Mouse (Mus musculus) embryonic facial prominence, embryonic 11.5 days (tissue): ENCODE results near the gene Tmem230. TPM values are rescaled to one million over a fixed set of nuclear protein-coding genes. Genes with fewer than 3 reads are reported as not detected.

Source experiments
- ATAC-seq: fragments of 200-750 bp; cut with Nextera tagmentation; replicated peaks from 2 replicates; pipeline ENCODE4 v1.8.0; 2017; ENCODE audit warnings: low read depth; ENCODE audit not compliant: insufficient number of reproducible peaks, low FRiP score, low TSS enrichment
- DNase-seq: peaks from one replicate; pipeline ENCODE4 v3.0.0-alpha.2; 2015; ENCODE audit warnings: low spot score
- H3K27ac ChIP-seq: fragments of 300-500 bp; sonication (generic); replicated peaks from 2 replicates; pipeline ENCODE4 v1.5.1; 2014; ENCODE audit warnings: mild to moderate bottlenecking, low read depth, low read length, control low read depth
- H3K27me3 ChIP-seq: fragments of 300-500 bp; sonication (generic); 2 replicates; pipeline ENCODE4 v1.6.1; 2014; ENCODE audit warnings: mild to moderate bottlenecking, low read length, moderate library complexity, mixed read lengths; ENCODE audit not compliant: control insufficient read depth, insufficient read depth
- H3K36me3 ChIP-seq: fragments of 300-500 bp; sonication (generic); replicated peaks from 2 replicates; pipeline ENCODE4 v1.6.1; 2014; ENCODE audit warnings: low read depth, mild to moderate bottlenecking, low read length, moderate library complexity, mixed read lengths; ENCODE audit not compliant: control insufficient read depth, insufficient read depth
- H3K4me1 ChIP-seq: fragments of 300-500 bp; sonication (generic); 2 replicates; pipeline ENCODE4 v1.6.1; 2014; ENCODE audit warnings: low read length, mixed read lengths; ENCODE audit not compliant: control insufficient read depth, insufficient read depth
- H3K4me2 ChIP-seq: fragments of 300-500 bp; sonication (generic); 2 replicates; pipeline ENCODE4 v1.6.1; 2014; ENCODE audit warnings: low read depth, mild to moderate bottlenecking, control low read depth, low read length, moderate library complexity
- H3K4me3 ChIP-seq: fragments of 300-500 bp; sonication (generic); 2 replicates; pipeline ENCODE4 v1.5.1; 2014; ENCODE audit warnings: low read depth, low read length, control low read depth
- H3K9ac ChIP-seq: fragments of 300-500 bp; sonication (generic); replicated peaks from 2 replicates; pipeline ENCODE4 v1.6.1; 2014; ENCODE audit warnings: mild to moderate bottlenecking, control low read depth, low read length
- H3K9me3 ChIP-seq: fragments of 300-500 bp; sonication (generic); replicated peaks from 2 replicates; pipeline ENCODE4 v1.6.1; 2016; ENCODE audit warnings: mild to moderate bottlenecking, low read length, inconsistent platforms, mixed read lengths; ENCODE audit not compliant: control insufficient read depth
- WGBS: fragments of 180-500 bp; shearing (Covaris S2); extraction: QIAGEN DNeasy Blood & Tissue Kit; methylation state at CpG from one replicate; pipeline ENCODE4 v1.1.7; 2014; 5-methylcytosine and 5-hydroxymethylcytosine counted together
- polyA plus RNA-seq: library from polyadenylated mRNA; unstranded; fragments of >200 nt; fragmentation: Nextera tagmentation; extraction: Ambion mirVana; gene quantifications from 2 replicates; pipeline ENCODE4 v1.2.1, GENCODE M21; 2014

The Tmem230 gene
- polyA plus RNA-seq, 1 experiment from 2014 or later = 51.3 TPM

DNA sequence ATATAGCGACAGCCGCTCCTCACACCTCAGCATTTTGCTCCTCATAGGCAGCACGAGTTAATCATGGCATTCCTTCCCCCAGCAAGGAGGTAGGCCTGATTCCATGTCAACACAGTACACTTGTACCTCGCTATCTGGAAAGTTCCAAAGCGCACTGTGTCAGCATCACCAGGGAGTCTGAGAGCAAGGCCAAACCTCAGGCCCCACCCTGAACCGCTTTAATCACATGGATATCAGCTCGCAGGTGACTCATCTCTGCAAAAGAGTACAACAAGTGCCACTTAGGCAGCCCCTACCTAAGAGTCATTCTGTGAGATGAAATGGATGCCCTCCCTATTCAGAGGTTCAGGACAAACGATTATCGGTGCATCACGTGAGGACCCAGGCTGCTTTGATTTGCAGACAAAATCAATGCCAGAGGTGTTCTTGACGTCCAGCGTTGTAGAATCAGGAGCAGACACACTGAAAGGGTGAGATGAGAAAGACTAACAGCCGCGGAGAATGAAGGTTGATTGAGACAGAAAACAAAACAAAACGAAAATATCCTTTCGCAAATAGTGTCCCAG lies 41.2 kb downstream of the Tmem230 start:
- Histone ChIP-seq H3K36me3 (no peaks in the 10 kb centered on the region), H3K27ac (no peak overlapping the region), H3K9ac (no peak overlapping the region), H3K27me3 (no peaks in the 10 kb centered on the region), H3K9me3 (no peaks in the 10 kb centered on the region), H3K4me1 (no peaks in the 10 kb centered on the region), H3K4me3 (no peak overlapping the region), H3K4me2 (no peak overlapping the region)
- 85% methylated on average over 16 of the region's 16 CpGs for WGBS
- ATAC-seq = no peak
- DNase-seq = no peak

DNA sequence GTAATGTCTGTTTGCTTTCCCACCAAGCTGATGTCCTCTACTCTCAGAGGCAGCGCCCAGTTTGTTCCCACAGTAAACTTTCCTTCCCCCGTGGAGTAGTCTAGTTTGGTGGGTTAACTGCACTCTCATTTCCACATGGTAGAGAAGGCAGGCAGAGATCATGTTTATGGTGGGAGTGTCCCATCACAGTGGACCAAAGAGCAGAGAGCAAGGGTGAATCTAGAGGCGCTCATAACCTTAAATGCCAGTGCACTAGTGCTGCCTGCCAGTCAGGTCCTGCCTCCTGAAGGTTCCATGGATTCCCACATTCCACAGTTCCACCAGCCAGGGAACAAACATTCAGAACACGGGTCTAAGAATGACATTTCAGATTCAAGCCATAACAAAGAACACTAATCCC lies 42.1 kb downstream of the Tmem230 start:
- Histone ChIP-seq H3K9me3 (no peaks in the 10 kb centered on the region), H3K4me3 (no peak overlapping the region)

DNA sequence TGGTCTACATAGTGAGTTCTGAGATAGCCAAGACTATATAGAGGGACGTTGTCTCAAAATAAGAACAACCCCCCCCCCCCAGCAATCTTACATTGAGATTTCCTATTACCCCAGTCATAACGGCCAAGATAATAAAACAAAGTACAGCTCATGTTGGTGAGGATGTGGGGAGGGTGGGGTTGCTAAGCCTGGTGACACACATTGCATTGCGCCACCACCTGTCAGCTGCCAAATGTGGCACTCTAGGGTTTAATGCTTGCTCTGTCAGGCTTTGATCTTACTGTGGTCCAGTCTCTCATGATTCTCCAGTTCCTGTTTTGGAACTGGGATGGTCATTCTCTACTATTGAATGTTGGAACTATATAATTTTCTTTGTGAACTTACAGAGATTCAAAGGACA lies 43.8 kb downstream of the Tmem230 start:
- no peak overlapping the region for H3K4me2 ChIP-seq
- H3K27me3 ChIP-seq = no peaks in the 10 kb centered on the region
- ATAC-seq (no peak), DNase-seq (no peak)
- no peak overlapping the region for H3K27ac ChIP-seq
- no peak overlapping the region for H3K4me3 ChIP-seq
- no peaks in the 10 kb centered on the region for H3K4me1 ChIP-seq
- no peaks in the 10 kb centered on the region for H3K36me3 ChIP-seq
- no peaks in the 10 kb centered on the region for H3K9me3 ChIP-seq
- 90% methylated on average over 3 of the region's 3 CpGs for WGBS
- H3K9ac ChIP-seq = no peak overlapping the region

More for the DNA sequence above, 42.1 kb downstream of the Tmem230 start:
- H3K4me1 ChIP-seq = no peaks in the 10 kb centered on the region
- H3K27ac ChIP-seq = no peak overlapping the region
- no peaks in the 10 kb centered on the region for H3K36me3 ChIP-seq
- no peak overlapping the region for H3K9ac ChIP-seq
- no peak for DNase-seq
- WGBS = 83% methylated on average over 4 of the region's 4 CpGs
- no peak overlapping the region for H3K4me2 ChIP-seq
- no peaks in the 10 kb centered on the region for H3K27me3 ChIP-seq
- no peak for ATAC-seq

DNA sequence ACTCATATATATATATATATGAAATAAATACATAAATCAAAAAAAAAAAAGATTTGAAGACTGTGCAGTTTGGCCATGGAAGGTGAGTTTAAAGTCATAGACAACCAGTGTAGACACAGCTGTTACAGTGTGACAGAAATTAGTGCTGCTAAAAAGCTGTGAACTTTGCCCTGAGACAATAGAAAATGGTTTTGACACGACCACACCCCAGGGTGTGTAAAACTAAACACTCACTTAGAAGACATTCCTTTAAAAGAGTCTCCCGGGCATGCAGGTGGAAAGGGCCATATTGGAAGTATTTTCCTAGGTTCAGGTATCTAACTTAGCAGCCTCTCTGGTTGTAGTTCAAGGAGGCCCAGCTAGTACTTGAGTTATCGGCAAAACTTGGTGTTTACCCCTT lies 44.4 kb downstream of the Tmem230 start:
- no peak overlapping the region for H3K4me2 ChIP-seq
- H3K4me3 ChIP-seq = no peak overlapping the region
- ATAC-seq (no peak), DNase-seq (no peak)
- H3K9ac ChIP-seq = no peak overlapping the region
- H3K4me1 ChIP-seq = no peaks in the 10 kb centered on the region
- no peaks in the 10 kb centered on the region for H3K36me3 ChIP-seq
- no peak overlapping the region for H3K27ac ChIP-seq
- H3K9me3 ChIP-seq = no peaks in the 10 kb centered on the region
- 78% methylated on average over 3 of the region's 3 CpGs for WGBS
- H3K27me3 ChIP-seq = no peaks in the 10 kb centered on the region

DNA sequence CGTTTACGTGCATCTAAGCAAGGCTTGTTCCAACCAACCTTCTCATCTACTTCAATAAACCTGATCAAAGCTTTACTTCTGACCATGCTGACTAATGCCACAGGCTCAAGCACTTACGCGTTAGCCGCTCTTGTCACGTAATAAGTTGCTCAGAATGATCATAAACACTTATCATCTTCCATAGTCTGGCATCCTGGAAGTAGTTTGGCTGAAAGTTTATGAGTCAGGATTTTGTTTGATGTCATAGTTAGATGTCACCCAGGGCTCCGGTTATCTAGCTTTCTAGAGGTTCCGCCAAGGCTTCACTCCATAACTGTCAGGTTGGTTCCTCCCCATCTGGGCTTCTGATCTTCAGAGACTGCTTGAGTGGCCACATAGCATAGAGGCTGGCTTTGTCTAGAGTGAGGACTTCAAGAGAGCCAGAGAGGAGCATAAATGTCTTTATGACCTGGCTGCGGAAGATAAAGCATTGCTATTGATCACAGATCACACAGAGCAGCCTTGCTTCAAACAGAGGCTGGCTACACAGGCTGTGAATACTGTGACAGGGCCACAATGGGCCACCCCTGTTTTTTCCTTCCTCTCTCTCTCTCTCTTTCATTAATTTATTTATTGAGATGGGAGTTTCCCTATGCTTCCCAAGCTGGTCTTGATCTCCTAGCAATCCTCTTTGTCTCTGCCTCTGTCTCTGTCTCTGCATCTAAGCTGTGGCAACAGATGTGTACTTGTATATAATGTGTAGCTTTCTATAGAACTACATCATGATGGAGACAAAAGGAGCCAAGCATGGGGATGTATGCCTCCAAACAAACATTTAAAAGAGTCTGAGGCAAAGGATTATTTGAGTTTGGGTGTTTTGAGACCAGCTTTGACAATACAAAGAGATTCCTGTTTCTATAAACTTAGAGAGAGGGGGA lies 49.3 kb downstream of the Tmem230 start:
- Histone ChIP-seq H3K9ac (no peak overlapping the region), H3K27ac (no peak overlapping the region)
- no peak for ATAC-seq

DNA sequence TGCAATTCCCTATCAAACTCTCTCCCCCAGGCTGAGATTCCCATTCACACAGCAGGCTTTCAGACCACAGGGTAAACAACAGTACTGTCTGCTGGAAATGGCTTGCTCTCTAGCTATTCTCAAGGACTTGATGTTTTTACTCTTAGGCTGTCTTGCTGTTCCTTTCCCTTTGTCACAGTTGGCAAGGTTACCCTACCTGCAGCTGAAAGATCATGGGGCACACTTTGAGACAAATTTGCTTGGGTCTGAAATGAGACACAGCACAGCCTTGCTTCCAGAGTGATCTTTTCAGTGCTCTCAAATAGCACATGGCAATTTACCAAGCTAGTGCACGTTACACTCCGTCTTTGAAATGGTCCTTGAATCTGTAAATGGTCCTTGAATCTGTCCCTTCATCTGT lies 52.0 kb downstream of the Tmem230 start:
- no peaks in the 10 kb centered on the region for H3K9me3 ChIP-seq
- 87% methylated on average over 2 of the region's 2 CpGs for WGBS
- H3K36me3 ChIP-seq = no peaks in the 10 kb centered on the region
- DNase-seq = no peak
- H3K9ac ChIP-seq = no peak overlapping the region
- no peaks in the 10 kb centered on the region for H3K4me1 ChIP-seq
- H3K27ac ChIP-seq = no peak overlapping the region
- no peak overlapping the region for H3K4me3 ChIP-seq
- no peak for ATAC-seq
- no peaks in the 10 kb centered on the region for H3K27me3 ChIP-seq
- H3K4me2 ChIP-seq = no peak overlapping the region

More for the DNA sequence above, 49.3 kb downstream of the Tmem230 start:
- DNase-seq = no peak
- 85% methylated on average over 9 of the region's 9 CpGs for WGBS
- Histone ChIP-seq H3K27me3 (no peaks in the 10 kb centered on the region), H3K36me3 (no peaks in the 10 kb centered on the region), H3K4me3 (no peak overlapping the region), H3K4me1 (no peaks in the 10 kb centered on the region), H3K4me2 (no peak overlapping the region), H3K9me3 (no peaks in the 10 kb centered on the region)

DNA sequence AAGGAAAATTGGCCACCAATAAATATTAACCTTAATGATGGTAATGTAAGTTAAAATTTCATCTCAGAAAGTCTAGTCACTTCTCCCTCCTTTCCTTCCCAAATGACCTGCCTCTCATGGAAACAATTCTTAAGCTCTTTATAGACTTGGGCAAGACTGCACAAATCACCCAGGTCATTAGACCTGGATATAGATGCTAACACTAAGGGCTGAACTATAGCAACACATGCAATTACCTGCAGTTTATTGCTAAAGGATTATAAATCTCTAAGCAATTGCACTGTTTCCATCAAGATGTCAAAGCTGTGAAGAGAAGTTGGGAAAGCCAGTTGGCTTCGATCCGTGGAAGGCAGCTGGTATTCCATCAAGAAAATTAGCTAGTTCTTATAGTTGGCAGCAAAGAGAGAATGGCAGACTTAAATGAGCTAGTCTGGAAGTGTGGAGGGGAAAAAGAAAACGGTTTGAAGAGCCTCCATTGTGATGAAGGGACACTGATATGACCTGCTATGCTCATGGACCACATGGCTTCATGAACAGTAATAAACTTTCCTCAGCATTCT lies 56.9 kb downstream of the Tmem230 start:
- Histone ChIP-seq H3K4me3 (no peak overlapping the region), H3K36me3 (no peaks in the 10 kb centered on the region), H3K4me2 (no peak overlapping the region), H3K27me3 (no peaks in the 10 kb centered on the region), H3K9me3 (no peaks in the 10 kb centered on the region), H3K4me1 (no peaks in the 10 kb centered on the region), H3K9ac (no peak overlapping the region), H3K27ac (no peak overlapping the region)
- ATAC-seq (no peak), DNase-seq (no peak)
- WGBS = 84% methylated on average over 3 of the region's 3 CpGs
